13 mouse cellular contexts compared by ENCODE assay signal in the genomic region with DNA sequence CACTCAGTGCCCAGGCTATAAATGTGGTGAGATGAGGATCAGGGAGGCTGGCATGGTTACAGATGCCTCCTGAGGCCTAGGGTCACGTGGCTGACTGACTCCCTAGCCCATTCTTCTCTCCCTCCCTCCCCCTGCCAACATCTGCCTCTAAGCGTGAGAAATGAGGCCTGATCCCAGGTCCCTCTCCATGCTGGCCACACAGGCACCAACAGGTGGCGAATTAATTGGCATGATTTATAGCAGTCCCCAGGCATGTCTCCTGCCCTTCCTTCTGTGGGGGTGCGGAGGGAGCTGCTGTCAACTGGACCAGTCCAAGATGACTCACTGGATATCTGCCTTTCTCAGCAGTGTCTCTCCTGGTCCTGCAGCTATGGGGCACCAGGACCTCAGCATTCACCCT. TPM values are rescaled to one million over a fixed set of nuclear protein-coding genes. Genes with fewer than 3 reads are reported as not detected.
"Had no signal": no experiment of that assay in that cellular context is flagged by ENCODE, and none has a peak within 500 bp of the region (broad histone marks: within the 10 kb centered on the region; RNA-seq: fewer than 3 reads in every experiment).

No protein-coding gene starts in this region.

- H3K4me3 ChIP-seq: layer of hippocampus, adult 2 months; limb, embryonic 13.5 days; liver, embryonic 15.5 days; midbrain, embryonic 10.5 days; stomach, embryonic 15.5 days had no signal

- H3K27me3 ChIP-seq: limb, embryonic 13.5 days; liver, embryonic 15.5 days; stomach, embryonic 15.5 days had no signal

- H3K9me3 ChIP-seq: limb, embryonic 13.5 days; liver, embryonic 15.5 days; midbrain, embryonic 10.5 days; stomach, embryonic 15.5 days had no signal

- DNase-seq: kidney, postnatal 10 days; lung, adult 2 months; lung, postnatal 36 days; midbrain, embryonic 14.5 days; thymus, adult 2 months; thymus, postnatal 25 days had no signal

- H3K36me3 ChIP-seq: liver, embryonic 15.5 days had no signal

- H3K27ac ChIP-seq: layer of hippocampus, adult 2 months; limb, embryonic 13.5 days; liver, embryonic 15.5 days; midbrain, embryonic 10.5 days; stomach, embryonic 15.5 days had no signal

- H3K9ac ChIP-seq: limb, embryonic 13.5 days; liver, embryonic 15.5 days; stomach, embryonic 15.5 days had no signal

- H3K4me2 ChIP-seq: limb, embryonic 13.5 days; liver, embryonic 11.5 days; liver, embryonic 15.5 days; stomach, embryonic 15.5 days had no signal

- ATAC-seq: lung, postnatal 0 days had no signal

- H3K4me1 ChIP-seq: liver, embryonic 15.5 days; stomach, embryonic 15.5 days had no signal

RNA-seq across cellular contexts. Expression of a gene that starts 39.4 kb away (rescaled TPM):
- polyA plus RNA-seq: liver, embryonic 15.5 days had no signal
